Mouse (Mus musculus) urinary bladder, postnatal 10 days (tissue): ENCODE measurements around the gene Emc1.

Experiments used
- DNase-seq: peaks from one replicate; pipeline ENCODE4 v3.0.0; 2022; ENCODE audit warnings: low spot score

Gene Emc1

DNA sequence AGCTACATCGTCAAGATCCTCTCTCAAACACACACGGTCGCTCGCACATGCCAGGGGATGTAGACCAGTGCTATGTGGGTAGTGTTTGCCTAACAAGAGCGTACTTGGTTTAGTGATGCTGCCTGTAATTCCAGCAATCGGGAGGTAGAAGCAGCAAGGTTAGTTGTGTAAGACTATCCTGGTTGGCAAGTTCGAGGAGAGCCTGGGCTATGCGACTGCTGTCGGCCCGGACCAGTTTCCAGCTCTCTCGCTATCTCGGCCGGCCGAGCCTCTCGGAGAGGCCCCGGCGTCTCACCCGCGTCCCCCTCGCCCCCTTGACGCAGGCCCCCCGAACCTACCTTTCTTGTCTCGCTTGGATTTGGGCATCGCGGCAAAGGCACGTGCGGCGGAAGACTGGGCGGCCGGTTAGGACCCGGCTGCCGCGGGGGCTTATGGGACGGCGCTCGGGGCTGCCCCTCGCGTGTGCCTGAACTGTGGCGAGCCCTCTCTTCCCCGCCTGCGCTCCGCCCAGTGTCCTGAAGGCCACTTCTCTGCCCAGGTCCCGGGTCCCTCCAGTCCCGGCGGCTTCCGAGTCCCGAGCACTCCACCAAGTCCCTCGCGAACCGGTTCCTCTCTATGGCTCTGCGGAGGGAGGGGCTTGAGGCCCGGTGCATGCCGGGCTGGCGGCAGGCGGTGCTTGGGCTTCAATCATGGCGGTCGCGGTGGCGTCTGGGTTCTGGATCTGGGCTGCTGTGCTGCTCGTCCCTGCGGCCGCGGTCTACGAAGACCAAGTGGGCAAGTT, at the start of gene Emc1, which contains the start of the genes Mrto4 and Ubr4:
Emc1 (plus strand) TSS at position 657 of the 781 bp plus-strand sequence.
Mrto4 (minus strand) TSS at position 646 of the 781 bp plus-strand sequence.
Ubr4 (plus strand) TSS at position 679 of the 781 bp plus-strand sequence.
- peak; percentile 41 for DNase-seq

DNA sequence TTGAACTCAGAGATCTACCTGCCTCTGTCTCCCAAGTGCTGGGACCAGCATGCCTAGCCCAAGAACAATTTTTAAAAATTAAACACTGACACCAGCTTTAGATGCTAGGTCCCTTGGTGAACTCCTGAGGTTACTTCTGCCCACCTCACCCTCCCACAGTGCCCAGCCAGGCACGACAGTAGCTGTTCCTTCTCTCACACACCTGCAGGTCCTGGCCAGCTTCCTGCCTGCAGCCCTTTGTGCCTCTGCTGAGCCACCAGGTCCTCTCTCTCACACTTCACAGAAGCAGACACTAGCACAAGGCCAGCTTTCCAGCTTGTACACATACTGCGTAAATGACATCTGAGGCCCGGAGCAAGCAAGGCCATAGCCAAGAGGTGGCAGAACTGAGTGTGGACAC, 46.9 kb upstream of the Emc1 start:
- DNase-seq = no peak

GRCm38 (mm10) chr4:139307916-139308315, 44.5 kb upstream of the Emc1 start:
- DNase-seq = no peak

GRCm38 (mm10) chr4:139309651-139310050, 42.7 kb upstream of the Emc1 start:
- no peak for DNase-seq

DNA sequence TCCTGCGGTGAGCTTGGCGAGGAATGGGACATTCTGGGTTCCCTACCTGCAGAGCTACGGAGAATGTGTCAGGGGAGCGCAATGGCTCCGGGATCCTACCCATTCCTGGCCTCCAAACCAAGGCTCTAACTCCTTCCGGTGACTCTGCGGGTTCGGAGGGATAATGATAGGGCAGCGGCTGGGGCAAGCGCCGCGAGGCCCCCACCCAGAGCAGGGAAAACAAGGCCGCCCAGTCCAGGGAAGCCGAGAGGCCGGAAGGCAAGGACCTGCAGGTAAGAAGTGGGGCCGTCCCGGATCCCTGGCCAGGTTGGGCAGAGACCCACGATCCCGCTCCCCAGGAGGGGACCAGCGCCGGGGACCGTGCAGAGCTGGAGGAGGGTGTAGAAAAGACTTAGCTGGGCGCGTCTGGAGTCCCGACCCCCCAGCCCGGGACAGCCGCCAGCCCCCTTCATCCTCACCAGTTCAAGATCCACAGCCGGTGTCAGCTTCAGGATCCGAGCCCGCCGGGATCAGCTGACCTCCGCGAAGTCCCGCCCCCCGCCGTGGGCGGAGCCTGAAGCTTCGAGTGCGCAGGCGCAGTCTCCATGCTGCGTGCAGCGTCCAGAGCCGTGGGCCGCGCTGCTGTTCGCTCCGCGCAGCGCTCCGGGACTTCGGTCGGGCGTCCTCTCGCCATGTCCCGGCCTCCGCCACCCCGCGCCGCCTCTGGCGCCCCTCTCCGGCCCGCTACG, 42.1 kb upstream of the Emc1 start, which contains the start of the genes Pqlc2 and Akr7a5:
Pqlc2 (minus strand) TSS at position 538 of the 728 bp plus-strand sequence.
Akr7a5 (plus strand) TSS at position 574 of the 728 bp plus-strand sequence.
- DNase-seq = peak; percentile 90

- DNase-seq = no peak
Measured at GRCm38 (mm10) chr4:139310899-139311701, 41.3 kb upstream of the Emc1 start.

DNA sequence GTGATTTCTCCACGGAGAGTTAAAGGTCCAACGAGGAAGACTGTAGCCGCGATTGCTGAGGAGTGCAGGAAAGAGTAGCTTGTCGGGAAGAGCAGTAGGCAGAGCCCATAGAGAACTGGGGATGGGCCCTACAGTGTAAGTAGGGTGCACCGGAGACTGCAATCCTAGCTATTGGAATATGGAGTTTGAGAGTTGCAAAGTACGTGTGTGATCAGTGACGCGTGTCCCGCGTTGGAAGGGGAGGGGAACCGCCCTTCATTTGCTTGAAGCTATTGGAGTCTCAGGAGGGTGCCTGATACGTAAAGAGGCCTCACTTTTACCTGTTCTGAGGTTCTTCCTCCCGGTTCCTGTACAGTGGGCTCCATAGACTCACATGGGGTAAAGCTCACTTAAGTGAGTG, 40.7 kb upstream of the Emc1 start:
- no peak for DNase-seq

DNA sequence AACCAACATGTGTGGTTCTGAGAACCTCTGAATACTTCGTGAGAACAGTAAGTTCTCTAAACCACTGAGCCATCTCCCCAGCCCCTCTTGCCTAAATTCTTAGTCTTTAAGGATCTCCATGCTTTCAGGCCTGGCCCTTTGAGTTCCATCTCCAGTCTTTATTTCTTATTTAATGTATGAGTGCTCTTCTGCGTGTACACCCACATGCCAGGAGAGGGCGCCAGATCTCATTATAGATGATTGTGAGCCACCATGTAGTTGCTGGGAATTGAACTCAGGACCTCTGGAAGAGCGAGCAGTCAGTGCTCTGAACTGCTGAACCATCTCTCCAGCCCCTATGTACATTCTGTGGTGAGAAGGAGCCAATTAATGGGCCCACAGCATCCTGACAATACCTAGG, 39.8 kb upstream of the Emc1 start:
- DNase-seq = no peak

GRCm38 (mm10) chr4:139318449-139318848, 33.9 kb upstream of the Emc1 start:
- DNase-seq = no peak

GRCm38 (mm10) chr4:139319740-139320139, 32.6 kb upstream of the Emc1 start:
- no peak for DNase-seq

GRCm38 (mm10) chr4:139330605-139331004, 21.8 kb upstream of the Emc1 start:
- no peak for DNase-seq

- DNase-seq = no peak
Measured at GRCm38 (mm10) chr4:139334631-139335295, 17.6 kb upstream of the Emc1 start.

DNA sequence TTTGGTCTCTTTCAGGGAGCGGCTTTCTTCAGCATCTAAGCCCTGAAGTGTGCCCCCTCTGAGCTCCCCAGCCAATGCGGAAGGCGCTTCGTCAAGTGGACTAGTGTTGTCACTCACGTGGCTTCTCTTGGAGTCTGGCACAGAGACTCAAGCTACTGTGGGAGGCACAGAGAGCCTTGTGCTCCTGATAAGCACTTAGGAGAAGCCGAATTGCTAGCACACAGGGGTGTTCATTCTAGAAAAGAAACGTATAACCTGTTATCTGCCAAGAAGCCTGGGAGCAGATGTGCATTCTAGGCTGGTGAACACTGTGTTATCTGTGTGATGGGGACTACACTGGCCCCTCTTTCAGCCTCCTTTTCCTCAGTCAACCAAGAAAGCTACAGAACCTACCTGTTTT, 16.9 kb upstream of the Emc1 start:
- no peak for DNase-seq

DNA sequence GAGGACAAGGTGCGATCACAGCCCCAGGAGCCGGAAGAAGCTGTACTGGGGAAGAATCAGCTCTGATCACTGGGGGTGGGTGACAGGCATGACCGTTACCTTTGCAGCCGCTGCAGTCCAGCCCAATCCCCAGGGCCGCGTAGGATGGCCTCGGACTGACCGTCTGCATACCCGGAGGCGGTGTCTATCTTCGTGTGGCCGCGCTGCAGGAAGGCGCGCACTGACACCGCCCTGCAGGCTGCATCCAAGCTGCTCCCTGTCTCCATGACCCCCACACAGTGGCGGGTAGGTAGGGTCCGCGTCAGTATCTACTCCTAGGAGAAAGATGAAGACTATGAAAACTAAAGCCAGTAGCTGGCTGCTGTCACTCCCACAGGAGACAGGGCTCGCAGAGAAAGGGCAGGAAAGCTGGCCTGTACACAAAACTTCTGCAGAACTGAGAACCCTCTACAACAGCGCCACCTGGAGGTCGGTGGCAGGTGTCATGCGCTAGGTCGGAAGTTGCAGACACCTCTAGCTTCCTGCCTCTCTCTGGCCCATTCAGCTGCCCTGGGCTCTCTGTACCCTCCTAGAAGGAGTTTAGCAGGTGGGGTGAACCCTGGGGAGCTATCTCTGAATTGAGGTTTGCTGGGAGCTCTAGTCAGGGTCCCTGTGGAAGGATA, 15.4 kb upstream of the Emc1 start:
- DNase-seq = peak; percentile 42

GRCm38 (mm10) chr4:139338145-139338544, 14.2 kb upstream of the Emc1 start:
- DNase-seq = no peak

DNA sequence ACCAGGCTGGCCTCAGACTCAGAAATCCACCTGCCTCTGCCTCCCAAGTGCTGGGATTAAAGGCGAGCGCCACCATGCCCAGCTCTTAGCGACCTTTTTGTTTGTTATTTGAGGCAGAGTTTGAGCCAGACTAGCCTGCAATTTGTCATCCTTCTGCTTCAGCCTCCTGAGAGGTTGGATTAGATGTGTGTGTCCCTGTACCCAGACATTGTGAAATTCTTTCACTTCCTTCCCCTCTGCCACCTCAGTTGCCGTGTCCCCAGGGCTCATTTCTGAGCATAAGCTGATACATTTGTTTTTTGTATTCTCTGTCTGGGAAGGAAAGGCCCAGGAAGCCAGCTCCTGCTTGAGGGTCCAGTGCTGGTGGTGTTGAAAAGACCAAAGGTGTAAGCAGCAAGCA, 11.6 kb upstream of the Emc1 start:
- DNase-seq = no peak

DNA sequence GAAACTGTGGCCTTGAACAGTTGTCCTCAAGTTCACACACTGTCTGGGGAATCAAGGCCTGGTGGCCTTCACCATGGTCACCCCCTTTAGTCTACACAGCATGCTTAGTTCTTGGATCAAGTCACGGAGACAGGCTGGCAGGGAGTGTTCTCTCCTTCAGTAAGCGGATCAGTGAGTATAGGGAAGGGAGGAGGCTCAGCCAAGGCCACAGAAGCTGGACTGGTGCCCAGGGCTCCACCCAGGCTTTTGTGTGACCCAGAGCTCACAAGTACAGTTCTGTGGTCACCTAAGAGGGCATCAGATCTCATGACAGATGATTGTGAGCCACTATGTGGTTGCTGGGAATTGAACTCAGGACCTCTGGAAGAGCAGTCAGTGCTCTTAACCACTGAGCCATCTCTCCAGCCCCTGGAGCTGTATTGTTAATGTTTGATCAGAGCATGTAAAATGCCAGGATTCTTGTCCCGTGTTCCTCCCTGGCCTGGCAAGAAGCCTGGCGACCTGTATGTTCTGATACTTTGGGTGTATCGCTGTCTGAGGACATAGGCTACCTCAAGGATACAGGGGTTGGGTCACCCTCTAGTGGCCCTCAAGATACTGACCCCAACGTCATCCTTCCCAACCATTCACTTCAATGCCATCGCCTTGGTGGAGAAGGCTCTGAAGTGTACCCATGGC, 10.7 kb upstream of the Emc1 start:
- no peak for DNase-seq

DNA sequence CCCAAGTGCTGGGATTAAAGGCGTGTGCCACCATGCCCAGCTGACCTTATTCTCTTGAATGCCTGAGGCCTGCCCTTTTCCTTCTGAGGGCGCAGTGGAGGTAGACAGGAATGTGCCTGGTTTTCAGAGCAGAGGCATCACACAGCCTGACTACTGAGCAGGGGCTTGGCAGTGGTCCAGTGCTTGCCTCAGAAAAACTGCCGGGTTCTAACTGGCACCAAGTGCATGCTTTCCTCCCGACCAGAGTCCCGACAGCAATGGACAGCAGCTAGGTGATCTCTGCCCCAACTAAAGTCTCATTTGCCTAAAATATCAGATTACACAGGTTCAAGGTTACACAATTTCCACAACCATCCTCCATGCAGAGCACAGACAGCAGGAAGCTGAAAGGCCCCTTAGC, 8.7 kb upstream of the Emc1 start:
- no peak for DNase-seq

GRCm38 (mm10) chr4:139345416-139346019, 6.9 kb upstream of the Emc1 start:
- no peak for DNase-seq

- DNase-seq = no peak
Measured at GRCm38 (mm10) chr4:139352832-139353231, 445 bp downstream of the Emc1 start.
